Mouse (Mus musculus) neural tube, embryonic 14.5 days (tissue): ENCODE measurements around the gene Smurf1. TPM values are rescaled to one million over a fixed set of nuclear protein-coding genes. Genes with fewer than 3 reads are reported as not detected.

Source experiments
- ATAC-seq: fragments of 200-750 bp; cut with Nextera tagmentation; 2 replicates; pipeline ENCODE4 v1.8.0; 2017; ENCODE audit warnings: low read depth, mild to moderate bottlenecking, moderate TSS enrichment, moderate library complexity
- H3K27ac ChIP-seq: fragments of 300-500 bp; sonication (generic); 2 replicates; pipeline ENCODE4 v1.5.1; 2014; ENCODE audit warnings: low read depth, mild to moderate bottlenecking, control low read depth, low read length, moderate library complexity, mixed read lengths
- H3K27me3 ChIP-seq: fragments of 300-500 bp; sonication (generic); 2 replicates; pipeline ENCODE4 v1.6.1; 2014; ENCODE audit warnings: low read length; ENCODE audit not compliant: control insufficient read depth, insufficient read depth
- H3K36me3 ChIP-seq: fragments of 300-500 bp; sonication (generic); 2 replicates; pipeline ENCODE4 v1.6.1; 2014; ENCODE audit warnings: low read length, mixed read lengths; ENCODE audit not compliant: control insufficient read depth, insufficient read depth
- H3K4me1 ChIP-seq: fragments of 300-500 bp; sonication (generic); 2 replicates; pipeline ENCODE4 v1.6.1; 2014; ENCODE audit warnings: low read length; ENCODE audit not compliant: control insufficient read depth, insufficient read depth
- H3K4me2 ChIP-seq: fragments of 300-500 bp; sonication (generic); 2 replicates; pipeline ENCODE4 v1.6.1; 2014; ENCODE audit warnings: mild to moderate bottlenecking, low read depth, low read length, control low read depth
- H3K4me3 ChIP-seq: fragments of 300-500 bp; sonication (generic); 2 replicates; pipeline ENCODE4 v1.5.1; 2014; ENCODE audit warnings: low read depth, low read length, control low read depth, mixed read lengths
- H3K9ac ChIP-seq: fragments of 300-500 bp; sonication (generic); replicated peaks from 2 replicates; pipeline ENCODE4 v1.6.1; 2014; ENCODE audit warnings: low read depth, mild to moderate bottlenecking, control low read depth, low read length, mixed read lengths
- H3K9me3 ChIP-seq: fragments of 300-500 bp; sonication (generic); 2 replicates; pipeline ENCODE4 v1.6.1; 2016; ENCODE audit warnings: low read length; ENCODE audit not compliant: control insufficient read depth
- WGBS: fragments of 180-500 bp; shearing (Covaris S2); extraction: QIAGEN DNeasy Blood & Tissue Kit; methylation state at CpG from one replicate; pipeline ENCODE4 v1.1.7; 2014; 5-methylcytosine and 5-hydroxymethylcytosine counted together
- polyA plus RNA-seq: library from polyadenylated mRNA; unstranded; fragments of >200 nt; fragmentation: Nextera tagmentation; extraction: Ambion mirVana; gene quantifications from 2 replicates; pipeline ENCODE4 v1.2.1, GENCODE M21; 2014

The Smurf1 gene
- polyA plus RNA-seq, 1 experiment from 2014 or later: 30.3 TPM

DNA sequence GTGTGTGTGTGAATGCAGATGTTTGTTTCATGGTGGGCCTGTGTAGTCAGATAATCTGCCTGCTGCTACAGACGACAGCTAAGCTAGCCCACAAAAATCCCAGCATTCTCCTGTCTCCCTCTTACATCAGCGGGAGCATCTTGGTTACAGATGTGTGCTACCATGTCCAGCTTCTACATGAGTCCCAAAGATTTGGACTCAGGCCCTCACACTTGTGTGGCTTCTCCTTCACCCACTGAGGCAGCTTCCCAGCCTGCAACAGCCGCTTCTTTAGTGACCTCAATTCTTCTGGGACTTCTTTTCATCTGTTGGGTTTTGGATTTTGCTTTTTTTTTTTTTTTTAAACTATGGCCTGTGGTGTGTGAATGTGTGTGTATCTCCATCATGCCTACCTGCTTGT, 92.8 kb downstream of the Smurf1 start:
- Histone ChIP-seq H3K27me3 (no peaks in the 10 kb centered on the region), H3K36me3 (peaks cover 1% of the 10 kb centered on the region; the same call in 1 of the 2 replicates), H3K4me3 (no peak overlapping the region), H3K9ac (no peak overlapping the region), H3K27ac (no peak overlapping the region), H3K4me2 (no peak overlapping the region), H3K9me3 (no peaks in the 10 kb centered on the region), H3K4me1 (no peaks in the 10 kb centered on the region)
- no peak for ATAC-seq
- WGBS: 82% methylated on average over 3 of the region's 3 CpGs

DNA sequence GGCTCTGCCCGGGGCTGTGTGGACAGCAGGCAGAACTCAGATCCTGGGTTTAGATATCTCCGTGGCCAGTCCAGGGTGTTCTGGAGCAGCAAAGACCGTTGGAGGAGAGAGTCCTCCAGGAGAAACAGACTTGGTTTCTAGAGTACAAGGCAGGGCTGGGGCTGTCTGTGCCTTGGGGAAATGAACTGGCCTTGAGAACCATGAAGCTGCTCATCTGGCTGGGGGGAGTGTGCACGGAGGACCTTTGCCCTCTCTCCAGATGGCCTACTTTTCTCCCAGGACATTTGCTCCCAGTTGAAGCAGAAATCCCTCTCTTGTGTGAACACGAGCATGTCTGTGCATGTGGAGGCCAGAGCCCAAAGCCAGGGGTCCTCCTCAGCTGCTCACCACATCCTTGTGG, 93.3 kb downstream of the Smurf1 start:
- Histone ChIP-seq H3K4me3 (no peak overlapping the region), H3K36me3 (no peaks in the 10 kb centered on the region; the same call in 1 of the 2 replicates), H3K9me3 (no peaks in the 10 kb centered on the region), H3K4me2 (no peak overlapping the region), H3K27ac (no peak overlapping the region), H3K27me3 (no peaks in the 10 kb centered on the region), H3K4me1 (no peaks in the 10 kb centered on the region), H3K9ac (no peak overlapping the region)
- no peak for ATAC-seq
- 93% methylated on average over 5 of the region's 5 CpGs for WGBS

DNA sequence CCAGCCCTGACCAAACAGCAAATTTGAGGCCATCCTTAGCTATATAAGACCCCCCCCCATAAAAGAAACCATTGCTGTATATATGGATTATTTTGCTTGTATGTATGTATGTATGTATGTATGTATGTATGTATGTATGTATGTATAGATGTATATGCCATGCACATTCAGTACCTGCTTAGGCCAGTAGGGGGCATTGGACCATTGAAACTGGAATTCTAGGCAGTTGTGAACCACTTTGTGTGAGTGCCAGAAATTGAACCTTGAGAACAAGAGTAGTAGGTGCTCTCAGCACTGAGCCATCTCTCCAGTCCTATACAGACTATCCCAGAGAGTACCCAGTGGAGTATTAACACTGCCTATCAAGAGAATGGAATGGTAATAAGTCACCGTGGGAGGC, 93.9 kb downstream of the Smurf1 start:
- ATAC-seq: no peak
- no peaks in the 10 kb centered on the region for H3K36me3 ChIP-seq
- H3K4me3 ChIP-seq: no peak overlapping the region
- 96% methylated on average over 1 of the region's 1 CpGs for WGBS
- H3K9ac ChIP-seq: no peak overlapping the region
- no peaks in the 10 kb centered on the region for H3K9me3 ChIP-seq
- no peaks in the 10 kb centered on the region for H3K4me1 ChIP-seq
- H3K27me3 ChIP-seq: no peaks in the 10 kb centered on the region
- H3K27ac ChIP-seq: no peak overlapping the region
- no peak overlapping the region for H3K4me2 ChIP-seq

DNA sequence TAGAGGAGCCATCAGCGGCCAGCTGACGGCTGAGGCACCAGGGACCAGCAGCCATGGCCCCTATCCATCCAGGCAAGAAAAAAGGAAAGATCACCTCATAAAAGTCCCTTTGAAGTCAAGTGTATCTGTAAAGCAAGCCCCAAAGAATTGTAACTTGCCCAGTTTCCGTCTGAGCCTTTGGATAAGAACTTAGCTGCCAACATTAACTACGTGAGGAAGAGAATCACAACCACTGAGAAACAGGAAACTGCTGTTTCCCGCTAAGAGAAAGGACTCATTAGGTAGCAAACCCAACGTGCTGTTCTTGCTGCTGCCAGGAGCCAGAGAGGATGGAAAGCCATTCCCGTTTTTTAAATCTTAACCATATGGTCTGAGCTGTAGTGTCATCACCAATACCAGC, 94.9 kb downstream of the Smurf1 start:
- 76% methylated on average over 7 of the region's 7 CpGs for WGBS
- H3K4me1 ChIP-seq: no peaks in the 10 kb centered on the region
- ATAC-seq: no peak
- H3K4me3 ChIP-seq: no peak overlapping the region
- H3K36me3 ChIP-seq: no peaks in the 10 kb centered on the region
- no peak overlapping the region for H3K9ac ChIP-seq
- H3K9me3 ChIP-seq: no peaks in the 10 kb centered on the region
- no peaks in the 10 kb centered on the region for H3K27me3 ChIP-seq
- no peak overlapping the region for H3K4me2 ChIP-seq
- H3K27ac ChIP-seq: no peak overlapping the region

DNA sequence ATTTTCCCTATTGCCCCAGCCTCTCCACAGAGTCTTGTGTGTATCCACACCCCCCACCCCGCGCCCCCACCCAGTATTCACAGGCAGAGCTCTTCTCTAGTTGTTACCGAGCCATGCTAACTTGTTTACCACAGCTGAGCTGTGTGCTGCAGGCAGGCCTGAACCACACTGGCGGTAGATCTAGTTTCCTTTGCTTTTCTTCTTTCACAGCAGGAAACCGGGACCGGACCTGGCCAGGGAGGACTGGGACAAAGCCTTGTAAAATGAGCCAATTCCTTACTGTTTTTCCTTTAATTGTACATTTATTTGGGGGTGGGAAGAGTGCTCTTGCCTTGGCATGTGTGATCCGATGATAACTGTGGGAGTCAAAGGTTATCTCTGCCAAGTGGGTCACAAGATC, 96.2 kb downstream of the Smurf1 start:
- Histone ChIP-seq H3K36me3 (no peaks in the 10 kb centered on the region), H3K4me3 (no peak overlapping the region), H3K27me3 (no peaks in the 10 kb centered on the region), H3K4me2 (no peak overlapping the region), H3K4me1 (no peaks in the 10 kb centered on the region), H3K9me3 (no peaks in the 10 kb centered on the region), H3K9ac (no peak overlapping the region), H3K27ac (no peak overlapping the region)
- no peak for ATAC-seq
- 60% methylated on average over 7 of the region's 7 CpGs for WGBS

DNA sequence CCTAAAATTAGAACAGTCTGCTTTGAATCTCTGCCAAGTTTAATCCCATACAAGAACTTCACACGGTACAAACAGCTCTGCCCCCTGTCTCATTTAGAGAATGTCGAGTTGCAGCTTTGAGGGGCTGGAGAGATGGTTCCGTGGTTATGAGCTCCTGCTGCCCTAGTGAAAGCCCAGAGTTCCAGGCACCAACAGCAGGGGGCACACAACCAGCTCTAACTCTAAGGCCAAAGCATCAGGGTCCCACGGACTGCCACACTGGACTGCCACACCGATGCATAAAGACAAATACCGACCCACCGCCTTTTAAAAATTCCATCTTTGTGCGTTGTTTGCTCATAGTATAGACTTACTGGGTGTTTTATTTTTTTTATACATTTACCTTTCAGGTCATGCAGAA, 98.7 kb downstream of the Smurf1 start:
- Histone ChIP-seq H3K4me3 (no peak overlapping the region), H3K27ac (no peak overlapping the region), H3K9ac (no peak overlapping the region), H3K9me3 (no peaks in the 10 kb centered on the region), H3K4me2 (no peak overlapping the region), H3K27me3 (no peaks in the 10 kb centered on the region), H3K4me1 (no peaks in the 10 kb centered on the region), H3K36me3 (no peaks in the 10 kb centered on the region)
- no peak for ATAC-seq
- 86% methylated on average over 8 of the region's 8 CpGs for WGBS

DNA sequence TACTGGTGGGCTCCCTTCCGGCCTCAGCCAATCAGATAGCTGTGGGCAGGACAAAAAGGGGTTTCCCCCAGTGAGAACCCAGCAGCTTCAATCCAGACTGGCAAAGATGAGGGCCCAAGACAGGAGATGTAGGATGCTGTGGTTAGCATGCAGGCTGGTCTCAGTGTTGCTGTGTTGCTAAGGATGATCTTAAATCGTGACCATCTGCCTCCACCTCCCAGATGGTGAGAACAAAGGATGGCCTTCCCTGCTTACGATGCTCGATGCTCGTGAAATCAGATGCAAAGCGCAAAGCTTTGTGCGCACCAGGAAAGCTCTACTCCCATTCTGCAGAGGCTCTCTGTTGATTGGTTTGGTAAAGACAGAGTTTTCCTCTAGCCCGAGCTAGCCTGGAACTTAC, 104.7 kb downstream of the Smurf1 start:
- Histone ChIP-seq H3K27me3 (no peaks in the 10 kb centered on the region), H3K9ac (no peak overlapping the region), H3K4me1 (no peaks in the 10 kb centered on the region), H3K36me3 (peaks cover 44% of the 10 kb centered on the region), H3K4me2 (no peak overlapping the region), H3K9me3 (peaks cover 2% of the 10 kb centered on the region; the same call in 1 of the 2 replicates), H3K4me3 (no peak overlapping the region), H3K27ac (no peak overlapping the region)
- WGBS: 90% methylated on average over 8 of the region's 8 CpGs
- no peak for ATAC-seq

DNA sequence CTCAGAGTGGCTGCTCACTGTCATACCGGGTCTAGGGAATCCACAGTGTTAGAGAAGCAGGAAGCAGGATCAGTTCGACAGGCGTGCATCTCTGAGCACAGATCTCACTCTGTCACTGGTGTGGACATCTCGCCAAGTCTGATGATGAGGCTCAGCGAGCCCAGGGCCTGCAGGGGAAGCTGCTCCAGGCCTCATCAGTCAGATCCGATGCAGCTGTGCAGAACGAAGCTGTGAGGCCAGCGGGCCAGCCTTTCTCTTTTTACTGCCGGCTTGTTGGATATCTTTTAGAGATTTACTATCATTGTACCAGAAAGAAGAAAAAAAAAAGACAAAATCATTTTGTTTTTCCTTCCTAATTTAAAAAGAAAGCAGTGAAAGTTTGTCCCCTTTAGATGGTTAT, 106.4 kb downstream of the Smurf1 start:
- no peaks in the 10 kb centered on the region for H3K27me3 ChIP-seq
- H3K4me1 ChIP-seq: no peaks in the 10 kb centered on the region
- no peak overlapping the region for H3K4me2 ChIP-seq
- no peak overlapping the region for H3K27ac ChIP-seq
- peaks cover 49% of the 10 kb centered on the region for H3K36me3 ChIP-seq
- peaks cover 2% of the 10 kb centered on the region; the same call in 1 of the 2 replicates for H3K9me3 ChIP-seq
- no peak overlapping the region for H3K4me3 ChIP-seq
- H3K9ac ChIP-seq: no peak overlapping the region
- WGBS: 96% methylated on average over 9 of the region's 9 CpGs
- ATAC-seq: no peak

DNA sequence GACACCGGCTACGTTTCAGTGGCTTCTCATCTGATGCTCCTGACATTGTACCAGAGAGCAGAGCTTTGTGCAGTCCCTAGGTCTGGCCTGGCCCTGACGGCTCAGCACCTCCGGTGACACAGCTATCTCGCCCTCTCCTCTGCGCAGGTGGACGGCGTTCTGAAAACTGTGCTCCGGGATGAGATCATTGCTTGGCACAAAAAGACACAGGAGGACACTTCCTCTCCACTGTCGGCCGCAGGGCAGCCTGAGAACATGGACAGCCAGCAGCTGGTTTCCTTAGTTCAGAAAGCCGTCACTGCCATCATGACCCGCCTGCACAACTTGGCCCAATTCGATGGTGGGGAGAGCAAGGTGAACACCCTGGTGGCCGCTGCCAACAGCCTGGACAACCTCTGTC, 107.1 kb downstream of the Smurf1 start:
- Histone ChIP-seq H3K27me3 (no peaks in the 10 kb centered on the region), H3K4me1 (no peaks in the 10 kb centered on the region), H3K9me3 (peaks cover 2% of the 10 kb centered on the region; the same call in 1 of the 2 replicates), H3K4me3 (no peak overlapping the region), H3K4me2 (no peak overlapping the region), H3K36me3 (peaks cover 56% of the 10 kb centered on the region), H3K9ac (no peak overlapping the region), H3K27ac (no peak overlapping the region)
- no peak for ATAC-seq
- 96% methylated on average over 15 of the region's 15 CpGs for WGBS

DNA sequence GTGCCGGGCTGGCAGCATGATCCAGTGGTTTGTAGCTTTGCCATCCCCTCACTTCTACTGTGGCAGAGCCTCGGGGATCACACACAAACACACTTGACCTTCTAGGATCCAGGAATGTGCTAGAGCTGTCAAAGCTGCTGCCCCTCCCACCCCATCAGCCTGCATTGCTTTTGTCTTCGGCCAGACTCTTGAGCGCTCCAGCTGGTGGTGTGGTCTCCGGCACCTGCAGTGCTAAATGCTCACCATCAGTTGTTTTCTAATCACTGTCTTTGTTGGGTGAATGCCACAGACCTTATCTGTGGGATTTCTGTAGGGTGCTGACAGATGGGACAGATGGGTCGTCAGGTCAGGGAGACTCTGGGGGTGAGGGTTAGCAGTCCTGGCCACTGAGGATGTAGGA, 109.7 kb downstream of the Smurf1 start:
- 63% methylated on average over 6 of the region's 6 CpGs for WGBS
- no peak overlapping the region for H3K4me2 ChIP-seq
- no peak overlapping the region for H3K27ac ChIP-seq
- H3K27me3 ChIP-seq: no peaks in the 10 kb centered on the region
- ATAC-seq: no peak
- H3K36me3 ChIP-seq: peaks cover 77% of the 10 kb centered on the region
- no peak overlapping the region for H3K4me3 ChIP-seq
- H3K9me3 ChIP-seq: peaks cover under 1% of the 10 kb centered on the region; the same call in 1 of the 2 replicates
- H3K4me1 ChIP-seq: no peaks in the 10 kb centered on the region
- no peak overlapping the region for H3K9ac ChIP-seq
